9 mouse cellular contexts compared by ENCODE assay signal in genomic region chr13:98534190-98534912, GRCm38 (mm10). TPM values are rescaled to one million over a fixed set of nuclear protein-coding genes. Genes with fewer than 3 reads are reported as not detected.
DNase-seq lines count a peak whose midpoint lies in the region; ATAC-seq and TF ChIP-seq lines count a peak whose summit lies in the region.
"Had no signal": no experiment of that assay in that cellular context is flagged by ENCODE, and none has a peak within 500 bp of the region (broad histone marks: within the 10 kb centered on the region; RNA-seq: fewer than 3 reads in every experiment).

No protein-coding gene starts in this region.

- peaks cover 35% of the 10 kb centered on the region for H3K4me1 ChIP-seq in embryonic facial prominence, embryonic 15.5 days

- TF ChIP-seq POLR2A in myocyte (IDR thresholded peaks at IDR 0.05; ENCODE audit: insufficient read length, low read depth): no peak

- 0 out of 2 replicates have a peak overlapping the region, but pooled peaks have one; percentile 8 for H3K4me3 ChIP-seq in embryonic facial prominence, embryonic 15.5 days (replicated peaks)
- no peak overlapping the region for H3K4me3 ChIP-seq in myocyte

- peak; percentile 25 for DNase-seq in right cerebral cortex, postnatal 4 days
- DNase-seq in right cerebral cortex, postnatal 14 days: no peak
- peak; percentile 38 to 43 for DNase-seq in heart, postnatal 36 days
- DNase-seq in kidney, postnatal 4 days: peak; percentile 81 to 87
- no peak for DNase-seq in thymus, postnatal 4 days
- no peak for DNase-seq in spleen, adult 18-20 months

- H3ac ChIP-seq in myocyte (ENCODE audit: control insufficient read depth, insufficient read length): no peak overlapping the region

- no peaks in the 10 kb centered on the region for H3K36me3 ChIP-seq in embryonic facial prominence, embryonic 15.5 days
- H3K36me3 ChIP-seq in myocyte (ENCODE audit: control insufficient read depth, insufficient read depth): no peaks in the 10 kb centered on the region

- H3K27ac ChIP-seq in embryonic facial prominence, embryonic 15.5 days (replicated peaks): 0 out of 2 replicates have a peak overlapping the region, but pooled peaks have one; percentile 2

- no peaks in the 10 kb centered on the region for H3K79me2 ChIP-seq in myocyte (ENCODE audit: control insufficient read depth, insufficient read depth)

- H3K27me3 ChIP-seq in embryonic facial prominence, embryonic 15.5 days: peaks cover 21% of the 10 kb centered on the region; the same call in 1 of the 2 replicates
- no peaks in the 10 kb centered on the region for H3K27me3 ChIP-seq in myocyte (ENCODE audit: control insufficient read depth, insufficient read depth, insufficient read length)

- WGBS in embryonic facial prominence, embryonic 15.5 days: 18% methylated on average over 18 of the region's 18 CpGs

- ATAC-seq in embryonic facial prominence, embryonic 15.5 days (ENCODE audit: insufficient number of reproducible peaks, low FRiP score, low TSS enrichment, low read depth): peak; percentile 60; the same call in 1 of the 2 replicates

- H3K9ac ChIP-seq in embryonic facial prominence, embryonic 15.5 days: no peak overlapping the region

- intact Hi-C loops in heart, postnatal 36 days (cut with DNase I): no loop called here

- peak overlapping the region; percentile 36 for H3K4me2 ChIP-seq in embryonic facial prominence, embryonic 15.5 days (replicated peaks)
- H3K4me2 ChIP-seq in myocyte (ENCODE audit: low read depth): peak overlapping the region; percentile 59

- no peaks in the 10 kb centered on the region; the same call in 1 of the 2 replicates for H3K9me3 ChIP-seq in embryonic facial prominence, embryonic 15.5 days (replicated peaks)

TF ChIP-seq in myocyte, 11 proteins besides CTCF, POLR2A, EP300 and RAD21:
- TF ChIP-seq MYOD1 (IDR thresholded peaks at IDR 0.05; ENCODE audit: control insufficient read depth in 1 of 3, insufficient read length in 2 of 3, low read depth in 2 of 3) (no peak), TCF3 (IDR thresholded peaks at IDR 0.05; ENCODE audit: insufficient read length, low read depth) (no peak), MYOG (IDR thresholded peaks at IDR 0.05; ENCODE audit: control insufficient read depth in 1 of 3, insufficient read depth in 1 of 3, insufficient read length in 2 of 3, low read depth in 2 of 3) (no peak), SRF (IDR thresholded peaks at IDR 0.05; ENCODE audit: control insufficient read depth, insufficient read length, low read depth) (no peak), POLR2AphosphoS2 (IDR thresholded peaks at IDR 0.05; ENCODE audit: insufficient read length, low read depth) (no peak)

RNA-seq across cellular contexts. Expression of gene Gm10320, which starts 42.5 kb away (rescaled TPM):
- polyA plus RNA-seq in embryonic facial prominence, embryonic 15.5 days (2015; fragmentation: Nextera tagmentation; extraction: Ambion mirVana): 2.2 and 3.9 TPM in 2 replicates
- total RNA-seq in heart, postnatal 36 days (2021): not detected
- polyA plus RNA-seq in myocyte (2012; fragmentation: generic; extraction: Trizol): 1.8 TPM
- total RNA-seq: layer of hippocampus, adult 8-10 months had no signal

Comparison
In these comparisons a context has a peak if more than half of its experiments do, and no peak if none do; other contexts are left out.
1. DNase-seq: peak in right cerebral cortex, postnatal 4 days (single experiment), heart, postnatal 36 days (2 of 2) and kidney, postnatal 4 days (2 of 2); none in right cerebral cortex, postnatal 14 days (single experiment), thymus, postnatal 4 days (single experiment) and spleen, adult 18-20 months (0 of 2).